Mouse (Mus musculus) midbrain, embryonic 11.5 days (tissue): ENCODE data around the gene Btbd11. TPM values are rescaled to one million over a fixed set of nuclear protein-coding genes. Genes with fewer than 3 reads are reported as not detected.

Experiments used
- ATAC-seq: fragments of 200-750 bp; cut with Nextera tagmentation; 2 replicates; pipeline ENCODE4 v1.8.0; 2017; ENCODE audit warnings: moderate TSS enrichment, moderate library complexity; ENCODE audit not compliant: low FRiP score
- DNase-seq: peaks from one replicate; pipeline ENCODE4 v3.0.0; 2015; ENCODE audit warnings: low spot score; ENCODE audit errors: missing footprints
- H3K27ac ChIP-seq: fragments of 300-500 bp; sonication (generic); 2 replicates; pipeline ENCODE4 v1.5.1; 2014; ENCODE audit warnings: low read depth, low read length
- H3K27me3 ChIP-seq: fragments of 300-500 bp; sonication (generic); 2 replicates; pipeline ENCODE4 v1.6.1; 2014; ENCODE audit warnings: mild to moderate bottlenecking, low read length, moderate library complexity, mixed read lengths; ENCODE audit not compliant: control insufficient read depth, insufficient read depth
- H3K36me3 ChIP-seq: fragments of 300-500 bp; sonication (generic); 2 replicates; pipeline ENCODE4 v1.6.1; 2014; ENCODE audit warnings: mild to moderate bottlenecking, low read length, moderate library complexity, mixed read lengths; ENCODE audit not compliant: control insufficient read depth, insufficient read depth
- H3K4me1 ChIP-seq: fragments of 300-500 bp; sonication (generic); 2 replicates; pipeline ENCODE4 v1.6.1; 2014; ENCODE audit warnings: low read length; ENCODE audit not compliant: control insufficient read depth, insufficient read depth
- H3K4me2 ChIP-seq: fragments of 300-500 bp; sonication (generic); 2 replicates; pipeline ENCODE4 v1.6.1; 2014; ENCODE audit warnings: mild to moderate bottlenecking, moderate library complexity
- H3K4me3 ChIP-seq: fragments of 300-500 bp; sonication (generic); 2 replicates; pipeline ENCODE4 v1.5.1; 2014; ENCODE audit warnings: low read depth, low read length
- H3K9ac ChIP-seq: fragments of 300-500 bp; sonication (generic); 2 replicates; pipeline ENCODE4 v1.6.1; 2014; ENCODE audit warnings: low read length
- H3K9me3 ChIP-seq: fragments of 300-500 bp; sonication (generic); 2 replicates; pipeline ENCODE4 v1.6.1; 2016; ENCODE audit warnings: low read length; ENCODE audit not compliant: control insufficient read depth
- WGBS: fragments of 180-500 bp; shearing (Covaris S2); extraction: QIAGEN DNeasy Blood & Tissue Kit; methylation state at CpG from one replicate; pipeline ENCODE4 v1.1.7; 2014; 5-methylcytosine and 5-hydroxymethylcytosine counted together
- polyA plus RNA-seq: library from polyadenylated mRNA; unstranded; fragments of >200 nt; fragmentation: Nextera tagmentation; extraction: Ambion mirVana; gene quantifications from 2 replicates; pipeline ENCODE4 v1.2.1, GENCODE M21; 2014

Gene Btbd11
- polyA plus RNA-seq, 1 experiment from 2014 or later = 8.2 TPM

DNA sequence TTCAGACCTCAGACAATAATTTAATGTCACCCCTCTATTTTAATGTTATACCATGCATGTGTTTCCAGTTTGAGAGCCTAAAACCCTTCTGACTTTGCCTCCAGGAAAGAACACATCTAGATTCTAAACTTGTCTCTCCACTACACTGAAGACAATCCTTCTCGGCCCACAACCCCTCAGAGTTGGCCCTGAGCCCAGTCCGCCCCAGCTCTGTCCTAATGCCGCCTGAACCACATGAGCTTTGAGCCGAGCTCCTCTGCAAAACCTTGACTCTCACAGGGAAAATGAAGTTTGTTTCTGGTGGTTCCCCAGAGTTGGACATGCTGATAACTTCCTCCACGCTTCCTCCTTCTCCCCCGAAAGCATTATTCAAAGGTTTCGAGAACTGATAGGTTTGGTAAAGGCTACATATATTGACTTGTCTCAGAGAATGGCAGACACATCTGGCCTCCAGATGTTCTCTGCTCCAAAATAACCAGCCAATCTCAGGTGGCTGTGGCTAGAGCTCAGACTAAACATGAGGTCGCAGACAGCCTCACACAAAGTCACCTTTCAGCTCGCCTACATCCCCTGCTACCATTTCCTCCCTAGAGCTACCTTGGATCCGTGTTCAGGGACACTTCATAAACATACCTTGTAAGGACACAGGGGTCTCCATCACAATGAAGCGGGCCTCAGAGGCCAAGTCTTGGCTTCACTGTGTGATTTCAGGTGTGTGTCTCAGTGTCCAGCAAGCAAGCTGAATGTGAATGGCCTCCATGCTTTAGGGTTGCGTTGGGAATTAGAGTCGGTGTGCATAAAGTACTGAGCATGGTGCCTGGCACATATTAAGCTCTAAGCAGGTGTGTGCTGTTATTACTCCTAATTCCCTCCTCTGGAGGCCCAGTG is 130.9 kb downstream of the Btbd11 start:
- Histone ChIP-seq H3K4me3 (no peak overlapping the region), H3K27ac (no peak overlapping the region), H3K27me3 (no peaks in the 10 kb centered on the region), H3K4me1 (no peaks in the 10 kb centered on the region), H3K9ac (no peak overlapping the region), H3K36me3 (no peaks in the 10 kb centered on the region), H3K4me2 (no peak overlapping the region), H3K9me3 (no peaks in the 10 kb centered on the region)
- DNase-seq (no peak), ATAC-seq (no peak)
- WGBS = 85% methylated on average over 13 of the region's 13 CpGs

DNA sequence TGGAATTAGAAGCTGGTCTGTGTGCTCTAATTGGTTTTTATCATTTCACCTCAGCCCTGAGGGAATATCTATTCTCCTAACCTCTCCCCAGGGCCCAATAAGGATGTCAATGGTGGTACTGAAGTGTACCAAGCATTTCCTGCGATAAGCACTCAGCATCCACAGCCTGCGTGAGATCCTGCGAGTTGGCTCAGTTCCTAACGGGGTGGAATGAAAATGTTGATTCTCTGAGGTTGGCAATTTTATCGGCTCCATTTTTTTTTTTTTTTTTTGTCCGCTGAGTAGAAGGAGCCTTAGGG is 131.4 kb downstream of the Btbd11 start:
- H3K4me2 ChIP-seq = no peak overlapping the region
- H3K27me3 ChIP-seq = no peaks in the 10 kb centered on the region
- 89% methylated on average over 6 of the region's 6 CpGs for WGBS

DNA sequence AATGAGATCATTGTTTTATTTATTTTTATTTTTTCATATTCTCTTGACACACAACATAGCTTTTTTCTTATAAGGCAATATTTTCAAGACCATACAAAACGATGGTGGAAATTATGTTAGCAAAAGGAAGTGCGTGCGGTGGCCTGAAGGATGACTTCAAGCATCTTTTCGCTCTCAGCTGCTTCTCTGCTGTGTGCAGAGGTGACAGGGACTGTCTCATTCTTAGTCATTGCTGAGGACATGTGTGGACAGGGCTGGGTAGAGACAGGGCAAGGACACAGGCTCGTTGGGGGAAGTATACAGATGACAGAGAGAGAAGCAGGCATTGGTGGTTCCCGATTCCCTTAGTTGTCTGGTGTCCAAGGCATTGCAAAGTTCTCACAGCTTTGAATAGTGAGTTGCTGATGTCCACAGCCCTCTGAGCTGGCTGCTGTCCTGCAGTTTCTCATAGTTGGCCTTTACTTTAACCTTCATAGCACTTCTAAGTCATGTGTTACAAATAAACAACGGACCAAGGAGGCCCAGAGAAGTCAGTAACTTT is 135.7 kb downstream of the Btbd11 start:
- Histone ChIP-seq H3K27ac (no peak overlapping the region), H3K27me3 (no peaks in the 10 kb centered on the region), H3K4me2 (no peak overlapping the region), H3K9me3 (no peaks in the 10 kb centered on the region), H3K4me1 (peaks cover 2% of the 10 kb centered on the region; the same call in 1 of the 2 replicates), H3K36me3 (no peaks in the 10 kb centered on the region), H3K4me3 (no peak overlapping the region), H3K9ac (no peak overlapping the region)
- WGBS = 86% methylated on average over 7 of the region's 7 CpGs
- no peak for DNase-seq
- no peak for ATAC-seq

More for the DNA sequence above, 131.4 kb downstream of the Btbd11 start:
- Histone ChIP-seq H3K27ac (no peak overlapping the region), H3K36me3 (no peaks in the 10 kb centered on the region), H3K9me3 (no peaks in the 10 kb centered on the region), H3K4me1 (no peaks in the 10 kb centered on the region), H3K4me3 (no peak overlapping the region), H3K9ac (no peak overlapping the region)
- DNase-seq = no peak
- ATAC-seq = no peak

DNA sequence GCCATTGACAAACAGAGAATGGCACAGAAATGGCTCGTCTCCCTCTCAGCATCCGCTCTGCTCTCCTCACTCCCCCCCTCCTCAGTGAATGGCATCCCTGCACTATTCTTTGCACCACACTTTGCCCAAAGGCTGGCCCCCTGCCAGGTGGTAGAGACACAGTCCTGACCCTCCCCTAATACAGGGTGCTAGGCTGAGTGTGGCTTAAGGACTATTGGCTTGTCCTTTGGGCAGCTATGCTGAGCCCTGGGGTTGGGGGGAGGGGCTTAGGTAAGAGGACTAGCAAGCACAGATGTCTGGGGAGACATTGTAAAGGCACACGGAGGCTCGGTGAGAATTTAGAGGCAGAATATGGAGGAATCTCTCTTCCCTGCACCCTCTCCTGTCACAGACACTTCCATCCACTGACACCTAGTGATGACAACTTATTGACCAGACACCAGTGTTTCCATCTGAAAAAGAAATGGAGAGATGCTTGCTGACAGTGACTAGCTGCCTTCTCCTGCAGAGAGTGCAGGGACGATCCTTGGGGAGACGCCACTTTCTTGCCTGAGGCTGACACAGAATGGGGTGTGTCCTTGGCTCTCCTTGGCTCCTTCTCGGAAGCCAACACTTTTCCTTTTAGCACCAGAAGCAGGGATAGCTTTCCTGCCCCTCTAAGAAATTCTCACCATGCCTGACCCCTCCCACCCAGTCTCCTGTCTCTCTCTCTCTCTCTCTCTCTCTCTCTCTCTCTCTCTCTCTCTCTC is 138.8 kb downstream of the Btbd11 start:
- Histone ChIP-seq H3K36me3 (no peaks in the 10 kb centered on the region), H3K27ac (no peak overlapping the region)

DNA sequence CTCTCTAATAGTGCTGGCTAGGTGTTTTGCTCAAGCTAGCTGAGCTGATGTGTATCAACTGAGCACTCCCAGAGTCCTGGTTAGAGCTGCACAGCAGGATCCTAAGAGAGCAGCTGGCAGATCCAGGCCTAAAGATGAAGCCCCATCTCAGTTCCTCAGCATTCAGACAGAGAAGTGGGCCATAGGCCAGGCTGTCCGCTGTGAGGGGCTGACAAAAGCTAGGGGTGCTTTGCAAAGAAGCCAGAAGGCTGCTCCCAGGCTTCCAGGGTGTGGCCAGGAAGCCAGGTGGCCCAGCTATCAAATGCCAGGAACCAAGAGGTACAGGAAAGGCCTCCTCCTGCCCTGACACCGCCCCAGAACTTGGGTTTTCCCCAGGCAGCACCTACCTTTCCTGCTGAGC is 140.0 kb downstream of the Btbd11 start:
- ATAC-seq (no peak), DNase-seq (peak; percentile 82)
- WGBS = 88% methylated on average over 2 of the region's 2 CpGs
- Histone ChIP-seq H3K4me2 (no peak overlapping the region), H3K27ac (no peak overlapping the region), H3K36me3 (no peaks in the 10 kb centered on the region), H3K27me3 (no peaks in the 10 kb centered on the region), H3K9ac (no peak overlapping the region), H3K4me3 (no peak overlapping the region), H3K4me1 (peaks cover 2% of the 10 kb centered on the region; the same call in 1 of the 2 replicates), H3K9me3 (no peaks in the 10 kb centered on the region)

More for the DNA sequence above, 138.8 kb downstream of the Btbd11 start:
- 29% methylated on average over 7 of the region's 7 CpGs for WGBS
- Histone ChIP-seq H3K27me3 (no peaks in the 10 kb centered on the region), H3K9ac (no peak overlapping the region), H3K4me1 (peaks cover 2% of the 10 kb centered on the region; the same call in 1 of the 2 replicates), H3K4me2 (no peak overlapping the region), H3K4me3 (no peak overlapping the region), H3K9me3 (no peaks in the 10 kb centered on the region)
- peak; percentile 52; the same call in 1 of the 2 replicates for ATAC-seq
- DNase-seq = peak; percentile 69

DNA sequence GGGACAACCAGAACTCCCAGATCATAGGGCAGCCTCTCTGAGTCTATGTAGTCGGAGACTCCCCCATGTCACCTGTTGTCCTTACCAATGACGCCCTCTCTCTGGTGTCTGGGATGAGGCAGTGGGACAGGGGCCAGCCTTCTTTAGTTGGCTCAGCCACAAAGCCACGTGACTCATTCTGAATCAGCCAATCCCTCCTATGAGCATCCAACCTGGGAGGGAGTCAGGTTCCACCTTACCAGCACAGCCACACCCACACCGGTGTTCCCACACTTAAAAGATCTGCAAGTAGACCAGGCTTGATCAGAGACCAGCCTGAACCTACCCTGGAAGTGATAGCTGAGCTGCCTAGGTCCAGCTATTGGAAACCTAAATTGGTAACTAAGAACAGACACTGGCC is 141.1 kb downstream of the Btbd11 start:
- Histone ChIP-seq H3K9ac (no peak overlapping the region), H3K4me3 (no peak overlapping the region), H3K4me1 (peaks cover 2% of the 10 kb centered on the region; the same call in 1 of the 2 replicates), H3K27ac (no peak overlapping the region), H3K4me2 (no peak overlapping the region), H3K9me3 (no peaks in the 10 kb centered on the region), H3K27me3 (no peaks in the 10 kb centered on the region), H3K36me3 (no peaks in the 10 kb centered on the region)
- ATAC-seq (no peak), DNase-seq (peak; percentile 28)
- WGBS = 72% methylated on average over 4 of the region's 4 CpGs

DNA sequence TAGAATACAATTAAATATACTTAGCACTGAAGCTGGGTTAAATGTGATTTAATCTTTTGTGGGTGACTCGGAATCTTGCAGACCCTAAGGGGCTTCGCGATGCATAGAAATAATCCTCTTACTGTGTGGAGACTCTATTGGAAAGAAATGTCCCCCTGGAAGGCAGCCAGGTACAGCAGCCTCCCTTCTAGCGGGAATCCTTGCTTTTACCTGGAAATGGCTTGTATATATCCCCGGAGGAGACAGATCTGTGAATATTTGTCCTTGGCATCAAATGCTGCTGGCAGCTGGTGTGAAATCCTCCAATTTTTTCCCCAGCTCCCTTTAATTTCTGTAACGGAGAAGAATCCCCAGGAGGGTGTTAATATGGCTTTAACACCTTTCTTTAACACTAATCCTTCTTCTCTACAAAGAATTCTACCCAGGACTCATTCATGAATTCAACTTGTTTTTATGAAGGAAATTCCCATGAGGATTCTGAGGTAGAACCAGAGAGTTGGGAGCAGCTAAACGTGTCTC is 146.6 kb downstream of the Btbd11 start:
- H3K4me3 ChIP-seq = no peak overlapping the region
- no peaks in the 10 kb centered on the region for H3K27me3 ChIP-seq
- H3K4me2 ChIP-seq = no peak overlapping the region
- H3K36me3 ChIP-seq = no peaks in the 10 kb centered on the region
- DNase-seq (peak; percentile 72), ATAC-seq (no peak)
- no peaks in the 10 kb centered on the region for H3K4me1 ChIP-seq
- no peak overlapping the region for H3K27ac ChIP-seq
- WGBS = 52% methylated on average over 7 of the region's 7 CpGs
- no peak overlapping the region for H3K9ac ChIP-seq
- no peaks in the 10 kb centered on the region for H3K9me3 ChIP-seq

DNA sequence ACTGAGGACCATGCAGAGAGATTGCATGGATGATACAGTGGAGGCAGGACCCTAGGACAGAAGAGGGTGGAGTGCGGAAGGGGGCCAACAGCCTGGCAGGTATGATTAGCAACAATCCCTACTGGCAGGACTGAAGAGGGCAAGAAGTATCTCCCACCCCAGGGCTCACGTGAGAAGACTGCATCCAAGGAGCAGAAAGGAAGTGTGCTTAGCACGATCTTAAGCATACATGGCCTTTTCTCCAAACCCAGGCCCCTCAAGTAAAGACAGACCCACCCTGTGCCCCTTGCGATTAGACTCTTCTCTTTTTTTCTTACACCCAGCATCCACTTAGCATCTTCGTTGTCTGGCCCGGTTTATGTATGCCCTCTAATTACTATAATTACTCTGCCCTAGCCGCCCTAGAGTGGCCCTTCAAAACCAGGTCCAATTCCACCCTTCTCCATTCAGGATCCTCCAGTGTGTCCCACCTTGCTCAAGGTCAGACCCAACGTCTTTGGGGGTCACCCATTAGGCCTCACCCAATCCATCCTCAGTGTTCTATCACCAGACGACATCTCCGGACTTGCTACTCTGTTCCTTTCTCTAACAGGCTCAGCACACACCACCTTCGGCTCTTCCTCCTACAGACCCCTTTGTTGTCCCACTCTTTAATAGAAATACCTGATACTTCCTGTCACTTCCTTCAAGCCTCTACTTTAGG is 151.6 kb downstream of the Btbd11 start:
- no peak overlapping the region for H3K4me3 ChIP-seq
- 89% methylated on average over 11 of the region's 11 CpGs for WGBS
- peaks cover 12% of the 10 kb centered on the region for H3K4me1 ChIP-seq
- H3K9ac ChIP-seq = no peak overlapping the region
- ATAC-seq = no peak
- no peak overlapping the region for H3K4me2 ChIP-seq
- H3K27ac ChIP-seq = no peak overlapping the region
- no peaks in the 10 kb centered on the region for H3K9me3 ChIP-seq
- H3K27me3 ChIP-seq = no peaks in the 10 kb centered on the region
- no peaks in the 10 kb centered on the region for H3K36me3 ChIP-seq
- peak; percentile 76 for DNase-seq
